Mouse (Mus musculus) large intestine, adult 2 months (tissue): ENCODE results near the gene Stil. TPM values are rescaled to one million over a fixed set of nuclear protein-coding genes. Genes with fewer than 3 reads are reported as not detected.
"Not testable (repeated sequence)": the region's sequence is repeated elsewhere in the genome, so short reads cannot be mapped to it uniquely, and the experiment has no call there.

Source experiments
- DNase-seq: peaks from one replicate; pipeline ENCODE4 v3.0.0-alpha.2; 2012; ENCODE audit warnings: low read depth, low spot score
- WGBS: fragments of 180-500 bp; shearing (Covaris S2); methylation state at CpG from one replicate; pipeline ENCODE4 v1.1.7; 2018; 5-methylcytosine and 5-hydroxymethylcytosine counted together
- polyA plus RNA-seq: library from polyadenylated mRNA; depleted of rRNA; stranded (reverse); fragments of >200 nt; gene quantifications from 2 replicates; pipeline ENCODE4 v1.2.3, GENCODE M21; 2012; rRNA removed

The Stil gene
- polyA plus RNA-seq = 2.2 and 3.7 TPM in 2 replicates

- DNase-seq = peak; percentile 96
- under 1% methylated on average over 52 of the region's 52 CpGs for WGBS
Observed at GRCm38 (mm10) chr4:114999773-115000428, at the start of gene Stil. Stil (plus strand) TSS chr4:115000159.

- WGBS = 80% methylated on average over 3 of the region's 3 CpGs
- DNase-seq = no peak
Observed at GRCm38 (mm10) chr4:114953172-114953571, 46.8 kb upstream of the Stil start.

DNA sequence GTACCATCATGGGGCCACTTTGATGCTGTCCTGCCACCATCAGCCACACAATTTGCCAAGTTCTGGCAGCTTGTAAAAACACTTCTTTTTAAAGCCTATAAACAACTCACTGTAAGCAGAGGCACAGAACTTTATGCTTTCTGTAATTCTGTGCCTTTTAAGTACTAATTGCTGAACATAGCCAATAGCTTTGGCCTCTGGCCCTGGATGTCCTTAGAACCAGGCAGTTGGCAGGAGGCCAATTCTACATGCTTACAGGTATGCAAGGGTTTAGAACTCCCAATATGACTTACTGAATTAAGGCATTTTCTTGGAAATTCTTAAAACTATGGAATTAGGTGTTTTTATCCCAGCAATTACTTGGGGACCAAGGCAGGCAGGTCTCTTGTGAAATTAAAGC lies 42.6 kb upstream of the Stil start:
- no peak for DNase-seq

DNA sequence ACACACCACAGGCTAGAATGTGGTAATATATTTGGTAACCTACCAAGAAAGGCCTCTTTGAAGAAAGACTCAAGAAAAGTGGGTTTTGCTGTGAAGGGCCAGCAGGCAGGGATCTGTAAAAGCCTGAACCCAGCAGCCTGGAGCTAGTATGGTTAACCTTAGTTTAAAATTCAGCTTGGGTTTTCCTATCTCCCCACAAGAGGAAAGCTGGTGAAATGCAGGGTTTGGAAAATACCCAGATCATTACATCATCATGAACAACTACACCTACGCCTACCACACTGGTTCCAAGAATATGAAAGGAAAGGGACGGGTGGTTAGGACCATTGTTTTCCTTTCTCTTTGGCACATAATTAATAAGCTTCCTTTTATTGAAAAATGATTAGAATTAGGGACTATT lies 41.7 kb upstream of the Stil start:
- WGBS = 66% methylated on average over 2 of the region's 2 CpGs
- no peak for DNase-seq

DNA sequence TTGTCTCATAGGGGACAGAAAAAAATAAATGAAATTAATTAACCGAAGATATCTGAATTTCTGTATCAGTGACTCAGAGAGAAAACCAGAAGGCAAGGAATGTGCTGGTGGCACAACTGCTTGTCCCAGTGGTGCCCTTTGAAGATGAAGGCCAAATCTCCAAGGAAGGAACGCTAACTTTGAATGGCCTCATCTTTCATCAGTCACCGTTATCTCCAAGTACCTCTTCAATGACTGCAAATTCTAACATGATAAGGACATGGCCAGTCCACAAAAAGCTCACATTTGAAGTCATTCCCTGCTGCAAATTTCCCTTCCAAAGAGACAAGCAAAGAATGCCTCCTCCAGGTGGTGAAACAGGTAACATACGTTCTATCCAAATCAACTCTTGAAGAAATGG lies 41.2 kb upstream of the Stil start:
- 93% methylated on average over 4 of the region's 4 CpGs for WGBS
- DNase-seq = no peak

DNA sequence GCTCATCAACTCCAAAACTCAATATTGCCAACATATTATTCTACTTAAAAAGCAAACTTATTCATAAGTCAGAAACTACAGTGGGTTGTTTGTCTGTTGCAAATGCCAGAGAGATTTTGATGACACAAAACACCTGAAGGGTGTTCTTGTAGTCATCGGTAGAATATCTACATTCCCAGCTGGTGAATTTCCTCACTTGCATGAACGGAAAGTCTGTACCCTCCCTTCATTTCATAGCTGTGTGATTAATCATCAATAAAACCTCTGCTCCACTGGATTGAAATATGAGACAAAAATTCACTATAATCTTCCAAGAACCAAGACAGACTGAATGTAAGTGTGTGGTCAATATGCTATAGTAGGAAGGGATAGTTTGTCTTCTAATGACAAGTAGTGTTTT lies 40.4 kb upstream of the Stil start:
- WGBS = 85% methylated on average over 2 of the region's 2 CpGs
- no peak for DNase-seq

DNA sequence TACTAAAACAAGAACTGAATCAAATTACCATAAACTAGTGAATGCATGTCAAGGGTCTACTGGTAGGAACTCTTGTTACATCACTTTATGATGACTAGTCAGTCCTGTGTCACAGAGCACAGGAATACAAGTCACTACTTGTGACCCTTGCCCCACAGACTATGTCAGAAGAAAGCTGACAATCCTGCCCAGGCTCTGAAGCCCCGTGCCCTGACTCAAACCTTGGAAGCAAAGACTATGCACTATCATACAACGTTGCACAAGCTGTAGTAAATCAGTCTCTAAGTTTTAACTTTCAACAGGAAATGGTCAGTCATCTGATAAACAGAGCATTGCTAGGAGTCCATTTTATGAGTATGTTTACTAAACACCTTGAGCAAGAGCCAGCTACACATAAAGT lies 39.1 kb upstream of the Stil start:
- DNase-seq = not testable (repeated sequence)
- 35% methylated on average over 2 of the region's 2 CpGs for WGBS

- 90% methylated on average over 5 of the region's 5 CpGs for WGBS
- no peak for DNase-seq
Observed at GRCm38 (mm10) chr4:114970736-114971135, 29.2 kb upstream of the Stil start.

DNA sequence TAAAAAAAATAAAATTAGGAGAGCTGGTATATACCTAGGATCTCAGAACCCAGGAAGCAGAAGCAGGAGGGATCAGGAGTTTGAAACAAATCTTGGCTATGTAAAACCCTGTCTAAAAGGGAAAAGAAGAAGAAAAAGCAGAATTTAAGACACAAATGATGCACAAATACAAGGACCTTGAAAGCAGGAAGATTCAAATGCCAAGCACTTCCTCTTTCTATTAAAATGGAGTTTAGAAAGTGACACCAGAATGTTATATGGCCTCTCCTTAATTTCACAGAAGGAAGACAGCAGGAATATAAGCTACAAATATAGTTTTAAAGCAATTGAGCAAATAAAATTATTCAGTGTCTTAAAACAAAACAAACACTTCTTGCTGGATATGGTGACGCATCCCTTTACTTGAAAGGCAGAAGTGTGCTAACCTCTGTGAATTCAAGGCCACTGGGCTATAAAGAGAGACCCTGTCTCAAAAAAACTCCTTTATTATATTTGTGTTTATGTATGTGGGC lies 26.7 kb upstream of the Stil start:
- 77% methylated on average over 1 of the region's 1 CpGs for WGBS
- DNase-seq = no peak

- 75% methylated on average over 1 of the region's 1 CpGs for WGBS
- no peak for DNase-seq
Observed at GRCm38 (mm10) chr4:114982619-114983018, 17.3 kb upstream of the Stil start.

DNA sequence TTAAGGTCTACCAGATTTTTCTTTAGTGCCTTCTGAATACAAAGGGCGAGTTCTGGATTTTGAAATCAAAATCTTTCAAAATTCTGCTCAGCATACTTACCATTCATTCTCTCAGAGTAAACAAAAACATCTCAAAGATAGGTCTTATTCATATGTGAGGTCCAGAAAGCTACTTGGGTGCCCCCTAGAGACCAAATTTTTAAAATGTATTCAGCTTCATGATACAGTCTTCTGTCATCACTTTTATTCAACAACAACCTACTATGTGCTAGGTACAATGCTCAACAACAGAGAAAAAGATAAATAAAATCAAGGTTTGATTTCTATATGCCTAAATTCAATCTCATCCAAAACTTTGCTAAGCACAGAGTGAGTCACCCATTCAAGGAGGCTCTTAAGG lies 16.9 kb upstream of the Stil start:
- no peak for DNase-seq
- 69% methylated on average over 1 of the region's 1 CpGs for WGBS

DNA sequence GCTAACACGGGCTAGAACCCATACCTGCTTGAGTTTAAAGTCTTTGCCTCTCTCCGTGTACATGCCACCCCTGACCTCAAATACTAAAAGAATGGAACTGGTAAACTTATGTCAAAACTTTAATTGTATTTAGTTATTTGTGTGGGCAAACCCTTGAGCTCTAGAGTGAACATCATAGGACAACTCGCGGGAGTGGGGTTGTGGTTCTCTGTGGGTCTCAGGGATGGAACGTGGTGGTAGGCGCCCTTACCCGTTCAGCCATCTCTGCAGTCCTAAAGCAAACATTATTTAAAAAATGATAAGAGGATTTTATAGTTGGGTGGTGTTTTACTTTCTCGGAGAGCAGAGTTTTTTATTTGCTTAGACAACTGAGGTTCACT lies 13.8 kb upstream of the Stil start:
- under 1% methylated on average over 8 of the region's 8 CpGs for WGBS
- no peak for DNase-seq

- peak; percentile 81 for DNase-seq
- under 1% methylated on average over 90 of the region's 93 CpGs for WGBS
Observed at GRCm38 (mm10) chr4:114986591-114987432, 13.1 kb upstream of the Stil start, which contains the start of gene Cmpk1. Cmpk1 (minus strand) TSS chr4:114987241.

DNA sequence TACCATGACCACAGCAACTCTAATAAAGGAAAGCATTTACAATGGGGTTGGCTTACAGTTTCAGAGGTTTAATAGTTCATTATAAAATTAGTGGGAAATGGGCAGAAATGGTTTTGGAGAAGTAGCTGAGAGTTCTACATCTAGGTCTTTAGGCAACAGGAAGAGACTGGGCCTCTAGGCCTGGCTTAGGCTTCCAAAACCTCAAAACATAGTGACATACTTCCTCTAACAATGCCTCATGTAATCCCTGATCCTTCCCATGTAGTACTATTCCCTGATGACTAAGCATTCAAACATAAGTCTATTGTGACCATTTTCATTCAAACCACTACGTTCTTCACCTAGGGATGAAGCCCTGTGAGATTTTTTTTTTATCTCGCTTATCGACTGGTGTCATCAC lies 5.7 kb upstream of the Stil start:
- 93% methylated on average over 3 of the region's 3 CpGs for WGBS
- DNase-seq = no peak

DNA sequence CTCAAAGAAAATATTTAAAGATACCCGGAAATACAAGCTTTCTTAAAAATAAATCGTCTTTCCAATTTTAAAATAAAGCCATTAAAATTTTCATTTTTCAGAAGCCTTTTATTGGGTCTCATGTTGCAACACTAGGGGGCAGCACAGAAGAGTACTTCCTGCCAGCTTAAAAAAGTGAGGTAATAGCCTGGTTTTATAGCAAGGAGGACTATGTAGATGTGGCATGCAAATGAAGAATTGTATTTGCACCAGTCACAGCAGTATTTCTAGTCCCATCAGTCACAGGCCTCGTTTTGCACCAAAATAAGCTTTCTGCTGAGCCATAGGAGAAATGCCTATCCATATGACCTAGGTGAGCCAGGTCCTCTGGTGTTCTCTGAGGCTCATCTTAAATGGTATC lies 2.9 kb upstream of the Stil start:
- DNase-seq = no peak
- WGBS = 21% methylated on average over 3 of the region's 3 CpGs

- 6% methylated on average over 9 of the region's 9 CpGs for WGBS
Observed at GRCm38 (mm10) chr4:114999445-114999772, 550 bp upstream of the Stil start.

GRCm38 (mm10) chr4:115000429-115000795 lies 453 bp downstream of the Stil start:
- WGBS = under 1% methylated on average over 8 of the region's 8 CpGs
- no peak for DNase-seq

More at GRCm38 (mm10) chr4:114999445-114999772, 550 bp upstream of the Stil start:
- DNase-seq = no peak

DNA sequence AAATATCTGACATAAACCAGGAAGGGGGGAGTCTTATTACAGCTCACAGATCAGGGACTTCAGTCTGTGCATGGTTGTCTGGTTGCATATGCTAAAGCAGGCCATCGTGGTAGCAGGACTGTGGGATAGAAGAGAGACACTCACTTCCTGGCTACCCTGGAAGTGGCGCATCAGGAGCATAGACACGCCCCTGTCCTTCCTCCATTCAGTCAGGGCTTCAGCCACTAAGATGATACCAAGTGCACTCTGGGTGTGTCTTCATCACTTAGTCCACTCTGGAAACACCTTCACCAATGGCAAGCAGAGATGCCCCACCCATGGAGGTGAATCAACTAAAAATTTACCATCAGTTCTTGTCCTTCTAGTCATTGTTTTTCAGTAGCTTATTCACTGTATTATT lies 14.3 kb downstream of the Stil start:
- DNase-seq = no peak
- WGBS = 91% methylated on average over 3 of the region's 3 CpGs

- no peak for DNase-seq
- 88% methylated on average over 3 of the region's 3 CpGs for WGBS
Observed at GRCm38 (mm10) chr4:115019997-115020396, 20.0 kb downstream of the Stil start.

DNA sequence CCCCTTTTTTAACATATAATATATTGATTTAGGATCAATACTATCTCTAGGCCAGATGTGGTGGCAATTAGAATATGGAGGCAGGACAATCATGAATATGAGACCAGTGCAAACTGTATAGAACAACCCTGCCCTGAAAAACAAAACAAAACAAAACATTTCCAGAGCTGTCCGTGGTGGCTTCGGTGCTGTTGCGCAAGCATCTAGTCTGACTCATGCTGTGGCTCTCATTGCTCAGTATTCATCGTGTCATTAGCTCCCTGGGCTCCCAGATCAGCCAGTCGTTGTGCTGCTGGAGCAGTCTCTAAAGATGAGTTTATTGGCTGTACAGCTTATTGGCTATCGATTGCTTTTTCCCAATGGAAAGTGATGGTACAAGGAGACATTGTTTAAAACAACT lies 35.1 kb downstream of the Stil start:
- no peak for DNase-seq
- 43% methylated on average over 6 of the region's 6 CpGs for WGBS

DNA sequence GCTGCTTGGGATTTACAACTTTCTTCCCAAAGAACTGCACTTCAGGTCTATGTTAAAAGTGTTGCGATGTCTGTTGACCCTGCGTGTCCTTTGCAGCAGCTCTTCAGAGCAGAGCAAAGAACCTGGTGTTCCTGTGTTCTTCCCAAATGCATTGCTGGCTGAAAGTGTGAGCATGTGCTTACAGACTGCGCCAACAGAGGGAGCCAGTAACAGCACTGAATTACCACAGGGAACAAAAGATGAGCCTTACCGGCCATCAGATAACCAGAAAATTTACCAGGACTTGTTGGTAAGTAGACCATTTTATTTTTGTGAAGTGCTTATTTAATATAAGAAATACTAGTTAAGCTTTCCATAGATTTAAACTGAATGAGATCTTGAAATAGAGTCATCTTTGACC lies 38.3 kb downstream of the Stil start:
- 46% methylated on average over 4 of the region's 4 CpGs for WGBS
- no peak for DNase-seq
